8 mouse cellular contexts compared by ENCODE assay signal in the genomic region with DNA sequence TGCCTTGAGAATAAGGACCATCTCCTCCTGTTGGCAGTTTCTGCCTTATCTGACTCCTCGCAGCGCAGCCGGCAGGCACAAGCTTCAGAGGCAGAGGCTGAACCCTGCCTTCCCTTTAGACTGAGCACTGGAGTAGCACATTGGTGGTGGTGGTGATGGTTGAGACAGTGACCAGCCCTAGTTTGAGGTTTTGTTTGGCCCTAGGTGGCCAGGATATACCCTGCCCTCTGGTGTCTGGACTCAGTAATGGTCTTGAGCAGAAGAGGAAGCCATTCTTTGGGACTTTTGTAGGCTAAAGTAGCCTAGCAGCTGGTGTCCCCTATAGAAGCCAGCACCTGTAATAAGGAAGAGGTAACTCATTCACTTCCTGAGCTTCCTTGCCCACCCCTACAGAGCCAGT. TPM values are rescaled to one million over a fixed set of nuclear protein-coding genes. Genes with fewer than 3 reads are reported as not detected.
DNase-seq lines count a peak whose midpoint lies in the region; ATAC-seq and TF ChIP-seq lines count a peak whose summit lies in the region.

No protein-coding gene starts in this region.

- H3K4me1 ChIP-seq in heart, postnatal 0 days (ENCODE audit: control insufficient read depth, insufficient read depth), result no peaks in the 10 kb centered on the region
- no peaks in the 10 kb centered on the region for H3K4me1 ChIP-seq in heart, embryonic 11.5 days (ENCODE audit: control insufficient read depth, insufficient read depth, low read length)
- peaks cover 0 to 3% of the 10 kb centered on the region in 2 experiments; a peak in 1 of 4 replicates for H3K4me1 ChIP-seq in CH12.LX (ENCODE audit: control insufficient read depth in 1 of 2, insufficient read depth in 2 of 2)
- no peaks in the 10 kb centered on the region for H3K4me1 ChIP-seq in bone marrow, adult 2 months (ENCODE audit: control insufficient read depth, insufficient read depth, low read length)
- no peaks in the 10 kb centered on the region for H3K4me1 ChIP-seq in liver, postnatal 0 days (ENCODE audit: insufficient read depth)
- H3K4me1 ChIP-seq in thymus, adult 2 months (replicated peaks; ENCODE audit: control insufficient read depth, insufficient read depth, low read length), result no peaks in the 10 kb centered on the region

- WGBS in heart, postnatal 0 days, result 16% methylated on average over 3 of the region's 3 CpGs
- 18% methylated on average over 3 of the region's 3 CpGs for WGBS in heart, embryonic 11.5 days (ENCODE audit: insufficient replicate concordance)
- WGBS in bone marrow, adult 2 months, result 57% methylated on average over 3 of the region's 3 CpGs
- WGBS in liver, postnatal 0 days (ENCODE audit: insufficient replicate concordance), result 46% methylated on average over 3 of the region's 3 CpGs
- 74% methylated on average over 3 of the region's 3 CpGs for WGBS in thymus, adult 2 months

- in situ Hi-C loops in CH12.LX (cut with MboI; ENCODE audit: low pct_ligation_motif_present, low pct_unique_long_range_greater_than_20kb, low sequenced_read_pairs), result loop anchor here (5.0 to 10.0 kb wide), 2 partner anchors 37 to 139 kb away; no protein-coding TSS in a partner anchor

- no peak for ATAC-seq in heart, postnatal 0 days (ENCODE audit: insufficient read depth, low read depth)
- ATAC-seq in heart, embryonic 11.5 days (replicated peaks; ENCODE audit: insufficient number of reproducible peaks, low FRiP score, low TSS enrichment), result no peak
- ATAC-seq in liver, postnatal 0 days, result peak; percentile 51; the same call in 1 of the 2 replicates

- H3K9ac ChIP-seq in heart, postnatal 0 days (replicated peaks; ENCODE audit: low read depth, low read length), result no peak overlapping the region
- H3K9ac ChIP-seq in heart, embryonic 11.5 days (ENCODE audit: low read depth, low read length), result no peak overlapping the region
- no peak overlapping the region for H3K9ac ChIP-seq in CH12.LX (ENCODE audit: insufficient read depth, low read depth)
- H3K9ac ChIP-seq in liver, postnatal 0 days (replicated peaks), result no peak overlapping the region

- TF ChIP-seq POLR2A in CH12.LX (IDR thresholded peaks at IDR 0.05; ENCODE audit: low read depth, low read length), result no peak
- no peak for TF ChIP-seq POLR2A in bone marrow, adult 2 months (IDR thresholded peaks at IDR 0.05; ENCODE audit: borderline replicate concordance, control insufficient read depth, low read depth, low read length)
- no peak for TF ChIP-seq POLR2A in thymus, adult 2 months (IDR thresholded peaks at IDR 0.05; ENCODE audit: control insufficient read depth, extremely low read depth, insufficient read depth, low read length, poor library complexity)

- H3K27ac ChIP-seq in heart, postnatal 0 days (ENCODE audit: low read depth), result no peak overlapping the region
- H3K27ac ChIP-seq in heart, embryonic 11.5 days (ENCODE audit: low read depth, low read length), result no peak overlapping the region
- no peak overlapping the region for H3K27ac ChIP-seq in CH12.LX (ENCODE audit: insufficient read depth, low read depth)
- no peak overlapping the region for H3K27ac ChIP-seq in bone marrow, adult 2 months (ENCODE audit: control insufficient read depth, insufficient read depth, low read depth, low read length, poor library complexity)
- H3K27ac ChIP-seq in liver, postnatal 0 days (ENCODE audit: low read depth), result no peak overlapping the region
- H3K27ac ChIP-seq in thymus, adult 2 months (ENCODE audit: control insufficient read depth, insufficient read depth, low read length), result no peak overlapping the region

- peak; percentile 42 for TF ChIP-seq RAD21 in CH12.LX (IDR thresholded peaks at IDR 0.05; ENCODE audit: low read depth, low read length)

- dilution Hi-C loops in CH12.LX (cut with MboI; ENCODE audit: extremely low pct_ligation_motif_present, extremely low pct_unique_long_range_greater_than_20kb, low sequenced_read_pairs), result no loop called here

- no peak overlapping the region for H3K4me2 ChIP-seq in heart, postnatal 0 days (ENCODE audit: low read depth, low read length)
- H3K4me2 ChIP-seq in heart, embryonic 11.5 days, result no peak overlapping the region
- H3K4me2 ChIP-seq in CH12.LX (ENCODE audit: insufficient read depth, low read depth, poor library complexity, severe bottlenecking), result no peak overlapping the region
- no peak overlapping the region for H3K4me2 ChIP-seq in liver, postnatal 0 days (ENCODE audit: low read depth, low read length)

- no peak for DNase-seq in heart, postnatal 0 days (ENCODE audit: low spot score)
- DNase-seq in CH12.LX (ENCODE audit: extremely low read depth), result no peak
- peak; percentile 26 for DNase-seq in liver, postnatal 0 days
- DNase-seq in thymus, adult 2 months, result no peak
- DNase-seq in cerebellum, adult 9-10 months, result no peak
- DNase-seq in gastrocnemius, postnatal 10 days, result no peak

- no peaks in the 10 kb centered on the region for H3K9me3 ChIP-seq in heart, postnatal 0 days (replicated peaks; ENCODE audit: control insufficient read depth, low read length)
- H3K9me3 ChIP-seq in heart, embryonic 11.5 days (replicated peaks; ENCODE audit: control insufficient read depth, low read length), result no peaks in the 10 kb centered on the region
- H3K9me3 ChIP-seq in CH12.LX (replicated peaks; ENCODE audit: low read length), result no peaks in the 10 kb centered on the region
- no peaks in the 10 kb centered on the region for H3K9me3 ChIP-seq in liver, postnatal 0 days (ENCODE audit: low read length)

- 0 out of 2 replicates have a peak, but pooled peaks cover 5% of the 10 kb centered on the region for H3K36me3 ChIP-seq in heart, postnatal 0 days (replicated peaks; ENCODE audit: control insufficient read depth, insufficient read depth, low read length)
- H3K36me3 ChIP-seq in heart, embryonic 11.5 days (ENCODE audit: control insufficient read depth, insufficient read depth, low read length), result 0 out of 2 replicates have a peak, but pooled peaks cover 3% of the 10 kb centered on the region
- H3K36me3 ChIP-seq in CH12.LX (replicated peaks in 1 of 2; ENCODE audit: control insufficient read depth in 1 of 2, insufficient read depth in 1 of 2, low read length in 1 of 2), result peaks cover 0 to 8% of the 10 kb centered on the region in 2 experiments
- no peaks in the 10 kb centered on the region for H3K36me3 ChIP-seq in liver, postnatal 0 days (replicated peaks; ENCODE audit: insufficient read depth, low read length)
- no peaks in the 10 kb centered on the region for H3K36me3 ChIP-seq in thymus, adult 2 months (ENCODE audit: control insufficient read depth, insufficient read depth, low read length)

- peak; percentile 68 for TF ChIP-seq CTCF in heart, postnatal 0 days (IDR thresholded peaks at IDR 0.05; ENCODE audit: low read depth)
- TF ChIP-seq CTCF in CH12.LX (conservative IDR thresholded peaks at IDR 0.05 in 1 of 2, IDR thresholded peaks at IDR 0.05 in 1 of 2; ENCODE audit: low read depth in 2 of 2, low read length in 2 of 2), result peak in 1 of 2 experiments; percentile 70; a peak in 2 of 4 replicates
- peak; percentile 38; the same call in 1 of the 2 replicates for TF ChIP-seq CTCF in bone marrow, adult 2 months (IDR thresholded peaks at IDR 0.05; ENCODE audit: control insufficient read depth, insufficient read depth, low read length)
- TF ChIP-seq CTCF in liver, postnatal 0 days (IDR thresholded peaks at IDR 0.05; ENCODE audit: low read depth), result peak; percentile 80
- no peak for TF ChIP-seq CTCF in thymus, adult 2 months (IDR thresholded peaks at IDR 0.05; ENCODE audit: borderline replicate concordance, control insufficient read depth, extremely low read depth, insufficient read depth, low read length, poor library complexity)

- H3K4me3 ChIP-seq in heart, postnatal 0 days (ENCODE audit: low read depth, low read length), result no peak overlapping the region
- no peak overlapping the region for H3K4me3 ChIP-seq in heart, embryonic 11.5 days (ENCODE audit: low read depth, low read length)
- no peak overlapping the region for H3K4me3 ChIP-seq in CH12.LX (replicated peaks in 1 of 3; ENCODE audit: low read depth in 2 of 3, low read length in 2 of 3, poor library complexity in 1 of 3)
- H3K4me3 ChIP-seq in bone marrow, adult 2 months (replicated peaks; ENCODE audit: control insufficient read depth, low read depth, low read length), result no peak overlapping the region
- no peak overlapping the region for H3K4me3 ChIP-seq in liver, postnatal 0 days (ENCODE audit: low read depth, low read length)
- H3K4me3 ChIP-seq in thymus, adult 2 months (ENCODE audit: control insufficient read depth, insufficient read depth, low read length), result no peak overlapping the region

- 0 out of 2 replicates have a peak, but pooled peaks cover 4% of the 10 kb centered on the region for H3K27me3 ChIP-seq in heart, postnatal 0 days (ENCODE audit: control insufficient read depth, insufficient read depth, low read length)
- H3K27me3 ChIP-seq in heart, embryonic 11.5 days (ENCODE audit: control insufficient read depth, insufficient read depth, low read length), result no peaks in the 10 kb centered on the region
- peaks cover 13% of the 10 kb centered on the region for H3K27me3 ChIP-seq in CH12.LX (replicated peaks)
- H3K27me3 ChIP-seq in liver, postnatal 0 days (ENCODE audit: insufficient read depth, low read length), result no peaks in the 10 kb centered on the region
- H3K27me3 ChIP-seq in thymus, adult 2 months (ENCODE audit: control insufficient read depth, insufficient read depth, low read length), result no peaks in the 10 kb centered on the region

- H3K79me2 ChIP-seq in CH12.LX (replicated peaks; ENCODE audit: control insufficient read depth, extremely low read depth, insufficient read depth, poor library complexity, severe bottlenecking), result no peaks in the 10 kb centered on the region

- TF ChIP-seq EP300 in heart, postnatal 0 days (IDR thresholded peaks at IDR 0.05; ENCODE audit: low read depth), result no peak
- no peak for TF ChIP-seq EP300 in CH12.LX (IDR thresholded peaks at IDR 0.05; ENCODE audit: low read length)
- TF ChIP-seq EP300 in liver, postnatal 0 days (IDR thresholded peaks at IDR 0.05; ENCODE audit: low read depth), result no peak

TF ChIP-seq in CH12.LX, 34 proteins besides CTCF, POLR2A, EP300 and RAD21:
- no peak for TF ChIP-seq BHLHE40 (IDR thresholded peaks at IDR 0.05; ENCODE audit: low read depth, low read length)
- peak; percentile 76 for TF ChIP-seq SMC3 (IDR thresholded peaks at IDR 0.05; ENCODE audit: low read depth, low read length)

RNA-seq across cellular contexts. Expression of a gene that starts 23.7 kb away (rescaled TPM):
- 13.8 and 19.0 TPM in 2 replicates for total RNA-seq in heart, postnatal 0 days (2014; rRNA removed; ENCODE audit: low replicate concordance)
- polyA plus RNA-seq in heart, postnatal 0 days (2015; fragmentation: Nextera tagmentation; extraction: Ambion mirVana), result 3.3 and 4.6 TPM in 2 replicates
- polyA plus RNA-seq in heart, embryonic 11.5 days (2014; fragmentation: Nextera tagmentation; extraction: Ambion mirVana), result 8.9 and 9.1 TPM in 2 replicates
- total RNA-seq in CH12.LX (2012; rRNA removed), result 9.5 and 10.8 TPM in 2 replicates
- 5.7 and 6.4 TPM in 2 replicates for total RNA-seq in CH12.LX (2014; rRNA removed)
- polyA plus RNA-seq in CH12.LX (2012; ENCODE audit: insufficient read length, low read depth), result 6.1 and 6.9 TPM in 2 replicates
- 25.8 and 40.9 TPM in 2 replicates for polyA plus RNA-seq in bone marrow, adult 2 months (2011; ENCODE audit: insufficient read depth, insufficient read length, low replicate concordance, missing spikeins)
- polyA plus RNA-seq in liver, postnatal 0 days (2015; fragmentation: Nextera tagmentation; extraction: Ambion mirVana), result 4.6 and 4.8 TPM in 2 replicates
- polyA plus RNA-seq in thymus, adult 2 months (2012; rRNA removed), result 8.7 and 10.4 TPM in 2 replicates
- 10 to 100 TPM; 13.2 to 15.6 TPM for total RNA-seq in gastrocnemius, postnatal 10 days (2021)
